In genomic region chr4:117220741-117221515, GRCm38 (mm10) we compare ENCODE assay signal across 22 mouse cellular contexts. TPM values are rescaled to one million over a fixed set of nuclear protein-coding genes. Genes with fewer than 3 reads are reported as not detected.
DNase-seq lines count a peak whose midpoint lies in the region; ATAC-seq and TF ChIP-seq lines count a peak whose summit lies in the region.
"Had no signal": no experiment of that assay in that cellular context is flagged by ENCODE, and none has a peak within 500 bp of the region (broad histone marks: within the 10 kb centered on the region; RNA-seq: fewer than 3 reads in every experiment).

No protein-coding gene starts in this region.

- H3K9me3 ChIP-seq in midbrain, embryonic 11.5 days (ENCODE audit: control insufficient read depth, low read length): no peaks in the 10 kb centered on the region
- H3K9me3 ChIP-seq in midbrain, embryonic 14.5 days (ENCODE audit: control insufficient read depth, low read length): no peaks in the 10 kb centered on the region
- H3K9me3 ChIP-seq in hindbrain, embryonic 12.5 days (replicated peaks): no peaks in the 10 kb centered on the region
- no peaks in the 10 kb centered on the region for H3K9me3 ChIP-seq in neural tube, embryonic 15.5 days (replicated peaks)
- H3K9me3 ChIP-seq: embryonic facial prominence, embryonic 10.5 days; forebrain, embryonic 13.5 days; heart, embryonic 12.5 days had no signal

- DNase-seq in midbrain, embryonic 11.5 days (ENCODE audit: low spot score, missing footprints): peak; percentile 65
- DNase-seq in midbrain, embryonic 14.5 days: no peak
- DNase-seq in 416B (ENCODE audit: low read depth): peak; percentile 82
- DNase-seq in T-cell, adult 2 months (ENCODE audit: low spot score): peak; percentile 49
- no peak for DNase-seq in thymus, adult 2 months
- DNase-seq: cerebellum, adult 18-20 months; cerebellum, adult 9-11 months; cerebellum, postnatal 36 days; forebrain, postnatal 0 days; gastrocnemius, postnatal 14 days had no signal

- H3K9ac ChIP-seq in midbrain, embryonic 11.5 days (ENCODE audit: low read length): no peak overlapping the region
- no peak overlapping the region for H3K9ac ChIP-seq in midbrain, embryonic 14.5 days (replicated peaks; ENCODE audit: low read length)
- no peak overlapping the region for H3K9ac ChIP-seq in hindbrain, embryonic 12.5 days
- no peak overlapping the region for H3K9ac ChIP-seq in neural tube, embryonic 15.5 days (replicated peaks)
- H3K9ac ChIP-seq: forebrain, embryonic 13.5 days; forebrain, postnatal 0 days; heart, embryonic 12.5 days had no signal

- 80% methylated on average over 9 of the region's 9 CpGs for WGBS in midbrain, embryonic 11.5 days
- 82% methylated on average over 9 of the region's 9 CpGs for whole genome bisulfite sequencing in midbrain, embryonic 14.5 days
- WGBS in hindbrain, embryonic 12.5 days: 79% methylated on average over 9 of the region's 9 CpGs
- 80% methylated on average over 9 of the region's 9 CpGs for WGBS in neural tube, embryonic 15.5 days
- WGBS in thymus, adult 2 months: 64% methylated on average over 9 of the region's 9 CpGs

- no peak overlapping the region for H3K4me2 ChIP-seq in midbrain, embryonic 11.5 days
- H3K4me2 ChIP-seq in midbrain, embryonic 14.5 days (ENCODE audit: low read length): no peak overlapping the region
- H3K4me2 ChIP-seq in hindbrain, embryonic 12.5 days (replicated peaks): no peak overlapping the region
- no peak overlapping the region for H3K4me2 ChIP-seq in neural tube, embryonic 15.5 days
- H3K4me2 ChIP-seq: forebrain, embryonic 13.5 days; heart, embryonic 12.5 days had no signal

- no peaks in the 10 kb centered on the region for H3K4me1 ChIP-seq in midbrain, embryonic 11.5 days (ENCODE audit: control insufficient read depth, insufficient read depth, low read length)
- no peaks in the 10 kb centered on the region for H3K4me1 ChIP-seq in midbrain, embryonic 14.5 days (ENCODE audit: control insufficient read depth, insufficient read depth, low read length)
- no peaks in the 10 kb centered on the region for H3K4me1 ChIP-seq in hindbrain, embryonic 12.5 days
- no peaks in the 10 kb centered on the region for H3K4me1 ChIP-seq in neural tube, embryonic 15.5 days
- 0 out of 2 replicates have a peak, but pooled peaks cover 4% of the 10 kb centered on the region for H3K4me1 ChIP-seq in thymus, adult 2 months (replicated peaks; ENCODE audit: control insufficient read depth, insufficient read depth, low read length)
- H3K4me1 ChIP-seq: embryonic facial prominence, embryonic 10.5 days; forebrain, embryonic 13.5 days had no signal

- H3K4me3 ChIP-seq in midbrain, embryonic 11.5 days (ENCODE audit: low read depth, low read length): no peak overlapping the region
- no peak overlapping the region for H3K4me3 ChIP-seq in midbrain, embryonic 14.5 days (replicated peaks; ENCODE audit: low read depth, low read length)
- no peak overlapping the region for H3K4me3 ChIP-seq in hindbrain, embryonic 12.5 days
- no peak overlapping the region for H3K4me3 ChIP-seq in neural tube, embryonic 15.5 days (replicated peaks)
- H3K4me3 ChIP-seq in thymus, adult 2 months (ENCODE audit: control insufficient read depth, insufficient read depth, low read length): no peak overlapping the region
- H3K4me3 ChIP-seq: embryonic facial prominence, embryonic 10.5 days; forebrain, embryonic 13.5 days; heart, embryonic 12.5 days had no signal

- no peaks in the 10 kb centered on the region for H3K27me3 ChIP-seq in midbrain, embryonic 11.5 days (ENCODE audit: control insufficient read depth, insufficient read depth, low read length)
- no peaks in the 10 kb centered on the region for H3K27me3 ChIP-seq in midbrain, embryonic 14.5 days (ENCODE audit: control insufficient read depth, insufficient read depth, low read length)
- H3K27me3 ChIP-seq in hindbrain, embryonic 12.5 days: no peaks in the 10 kb centered on the region
- no peaks in the 10 kb centered on the region for H3K27me3 ChIP-seq in neural tube, embryonic 15.5 days (replicated peaks)
- H3K27me3 ChIP-seq in thymus, adult 2 months (ENCODE audit: control insufficient read depth, insufficient read depth, low read length): no peaks in the 10 kb centered on the region
- H3K27me3 ChIP-seq: CH12.LX; forebrain, embryonic 13.5 days; heart, embryonic 12.5 days had no signal

- TF ChIP-seq POLR2A in thymus, adult 2 months (IDR thresholded peaks at IDR 0.05; ENCODE audit: control insufficient read depth, extremely low read depth, insufficient read depth, low read length, poor library complexity): no peak

- TF ChIP-seq CTCF in thymus, adult 2 months (IDR thresholded peaks at IDR 0.05; ENCODE audit: borderline replicate concordance, control insufficient read depth, extremely low read depth, insufficient read depth, low read length, poor library complexity): no peak

- ATAC-seq in midbrain, embryonic 11.5 days (ENCODE audit: low FRiP score): no peak
- no peak for ATAC-seq in midbrain, embryonic 14.5 days (ENCODE audit: low FRiP score, low TSS enrichment)
- ATAC-seq in megakaryocyte progenitor cell, adult 5-6 weeks (replicated peaks; ENCODE audit: poor library complexity): peak; percentile 45
- no peak for ATAC-seq in hindbrain, embryonic 12.5 days (ENCODE audit: low FRiP score)
- no peak for ATAC-seq in neural tube, embryonic 15.5 days (ENCODE audit: low FRiP score)
- ATAC-seq: forebrain, embryonic 13.5 days; forebrain, postnatal 0 days; hindbrain, embryonic 16.5 days had no signal

- H3K36me3 ChIP-seq in midbrain, embryonic 11.5 days (ENCODE audit: control insufficient read depth, insufficient read depth, low read length): no peaks in the 10 kb centered on the region
- no peaks in the 10 kb centered on the region for H3K36me3 ChIP-seq in midbrain, embryonic 14.5 days (ENCODE audit: control insufficient read depth, insufficient read depth, low read length)
- H3K36me3 ChIP-seq in hindbrain, embryonic 12.5 days: no peaks in the 10 kb centered on the region
- H3K36me3 ChIP-seq in neural tube, embryonic 15.5 days: no peaks in the 10 kb centered on the region
- H3K36me3 ChIP-seq in thymus, adult 2 months (ENCODE audit: control insufficient read depth, insufficient read depth, low read length): no peaks in the 10 kb centered on the region
- H3K36me3 ChIP-seq: embryonic facial prominence, embryonic 10.5 days; heart, embryonic 12.5 days had no signal

- H3K27ac ChIP-seq in midbrain, embryonic 11.5 days (ENCODE audit: low read depth, low read length): no peak overlapping the region
- no peak overlapping the region for H3K27ac ChIP-seq in midbrain, embryonic 14.5 days (replicated peaks; ENCODE audit: low read depth, low read length)
- H3K27ac ChIP-seq in hindbrain, embryonic 12.5 days: no peak overlapping the region
- H3K27ac ChIP-seq in neural tube, embryonic 15.5 days (replicated peaks): no peak overlapping the region
- no peak overlapping the region for H3K27ac ChIP-seq in thymus, adult 2 months (ENCODE audit: control insufficient read depth, insufficient read depth, low read length)
- H3K27ac ChIP-seq: embryonic facial prominence, embryonic 10.5 days; forebrain, embryonic 13.5 days had no signal

RNA-seq across cellular contexts. Expression of gene Tmem53, which starts 30.8 kb away (rescaled TPM):
- 7.5 and 8.4 TPM in 2 replicates for polyA plus RNA-seq in midbrain, embryonic 11.5 days (2014; fragmentation: Nextera tagmentation; extraction: Ambion mirVana)
- polyA plus RNA-seq in midbrain, embryonic 14.5 days (2014; fragmentation: Nextera tagmentation; extraction: Ambion mirVana): 9.1 and 12.2 TPM in 2 replicates
- 6.2 and 8.5 TPM in 2 replicates for total RNA-seq in megakaryocyte progenitor cell, adult 5-6 weeks (2015)
- total RNA-seq in megakaryocyte progenitor cell, adult 5-6 weeks (2017): 1.7 and 4.9 TPM in 2 replicates
- 9.0 and 9.6 TPM in 2 replicates for polyA plus RNA-seq in hindbrain, embryonic 12.5 days (2016; fragmentation: Nextera tagmentation; extraction: Ambion mirVana)
- 6.3 and 8.7 TPM in 2 replicates for polyA plus RNA-seq in neural tube, embryonic 15.5 days (2015; fragmentation: Nextera tagmentation; extraction: Ambion mirVana)
- 14.5 and 16.1 TPM in 2 replicates for polyA plus RNA-seq in thymus, adult 2 months (2012; rRNA removed)

RNA-seq across cellular contexts. Expression of gene Armh1, which starts 31.0 kb away (rescaled TPM):
- polyA plus RNA-seq in midbrain, embryonic 11.5 days (2014; fragmentation: Nextera tagmentation; extraction: Ambion mirVana): 0.34 and 0.40 TPM in 2 replicates
- polyA plus RNA-seq in midbrain, embryonic 14.5 days (2014; fragmentation: Nextera tagmentation; extraction: Ambion mirVana): 0.54 and 0.73 TPM in 2 replicates
- total RNA-seq in megakaryocyte progenitor cell, adult 5-6 weeks (2015): not detected in 2 replicates
- total RNA-seq in megakaryocyte progenitor cell, adult 5-6 weeks (2017): not detected in 2 replicates
- polyA plus RNA-seq in hindbrain, embryonic 12.5 days (2016; fragmentation: Nextera tagmentation; extraction: Ambion mirVana): 0.78 and 1.3 TPM in 2 replicates
- polyA plus RNA-seq in neural tube, embryonic 15.5 days (2015; fragmentation: Nextera tagmentation; extraction: Ambion mirVana): 1.4 and 1.5 TPM in 2 replicates
- polyA plus RNA-seq in thymus, adult 2 months (2012; rRNA removed): 0.44 TPM in 1 of 2 replicates, not detected in the other
- total RNA-seq: CH12.LX; gastrocnemius, adult 18-20 months; gastrocnemius, postnatal 14 days; heart, postnatal 25 days had no signal
- polyA plus RNA-seq: C2C12; hindbrain, embryonic 11.5 days had no signal

RNA-seq across cellular contexts. Expression of gene Kif2c, which starts 38.5 kb away (rescaled TPM):
- polyA plus RNA-seq in midbrain, embryonic 11.5 days (2014; fragmentation: Nextera tagmentation; extraction: Ambion mirVana): 103 and 104 TPM in 2 replicates
- polyA plus RNA-seq in midbrain, embryonic 14.5 days (2014; fragmentation: Nextera tagmentation; extraction: Ambion mirVana): 7.2 and 16.0 TPM in 2 replicates
- 33.3 and 33.7 TPM in 2 replicates for total RNA-seq in megakaryocyte progenitor cell, adult 5-6 weeks (2015)
- total RNA-seq in megakaryocyte progenitor cell, adult 5-6 weeks (2017): 45.9 and 46.4 TPM in 2 replicates
- 55.6 and 56.4 TPM in 2 replicates for polyA plus RNA-seq in hindbrain, embryonic 12.5 days (2016; fragmentation: Nextera tagmentation; extraction: Ambion mirVana)
- 6.8 and 17.1 TPM in 2 replicates for polyA plus RNA-seq in neural tube, embryonic 15.5 days (2015; fragmentation: Nextera tagmentation; extraction: Ambion mirVana)
- polyA plus RNA-seq in thymus, adult 2 months (2012; rRNA removed): 16.5 and 21.8 TPM in 2 replicates
- total RNA-seq: gastrocnemius, adult 18-20 months had no signal

Comparison
In these comparisons a context has a peak if more than half of its experiments do, and no peak if none do; other contexts are left out.
1. DNase-seq: peak in midbrain, embryonic 11.5 days (single experiment), 416B (single experiment) and T-cell, adult 2 months (single experiment); none in midbrain, embryonic 14.5 days (single experiment) and thymus, adult 2 months (single experiment).